Mouse (Mus musculus) cerebellum, adult 18-20 months (tissue): ENCODE results near the gene Nckap1.
"Not testable (repeated sequence)": the region's sequence is repeated elsewhere in the genome, so short reads cannot be mapped to it uniquely, and the experiment has no call there.

Experiments
- DNase-seq, 2 experiments: peaks; one replicate each; pipeline ENCODE4 v3.0.0; 2021

Gene Nckap1

GRCm38 (mm10) chr2:80559655-80560054 lies 21.5 kb downstream of the Nckap1 start:
- no peak for DNase-seq

GRCm38 (mm10) chr2:80554442-80554841 lies 26.7 kb downstream of the Nckap1 start:
- no peak for DNase-seq

- DNase-seq = no peak
Measured at GRCm38 (mm10) chr2:80549704-80550103, 31.5 kb downstream of the Nckap1 start.

DNA sequence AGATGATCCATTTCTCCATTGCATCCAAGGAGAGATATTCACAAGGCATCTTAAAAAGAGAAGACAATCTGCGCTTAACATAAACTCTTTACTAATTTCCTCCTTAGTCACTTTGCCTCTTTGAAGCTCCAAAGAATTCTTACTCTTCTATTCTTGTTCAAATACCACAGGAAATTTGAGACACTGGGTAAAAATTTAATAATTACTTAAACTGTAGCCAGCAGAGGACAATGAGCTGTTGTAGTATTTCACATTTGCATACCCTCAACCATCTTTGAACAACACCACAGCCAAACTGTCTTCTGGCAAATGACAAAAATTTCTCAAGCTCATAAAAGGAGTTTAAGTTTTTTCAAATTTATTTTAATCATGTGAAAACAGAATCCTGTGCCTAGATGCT lies 33.3 kb downstream of the Nckap1 start:
- no peak for DNase-seq

DNA sequence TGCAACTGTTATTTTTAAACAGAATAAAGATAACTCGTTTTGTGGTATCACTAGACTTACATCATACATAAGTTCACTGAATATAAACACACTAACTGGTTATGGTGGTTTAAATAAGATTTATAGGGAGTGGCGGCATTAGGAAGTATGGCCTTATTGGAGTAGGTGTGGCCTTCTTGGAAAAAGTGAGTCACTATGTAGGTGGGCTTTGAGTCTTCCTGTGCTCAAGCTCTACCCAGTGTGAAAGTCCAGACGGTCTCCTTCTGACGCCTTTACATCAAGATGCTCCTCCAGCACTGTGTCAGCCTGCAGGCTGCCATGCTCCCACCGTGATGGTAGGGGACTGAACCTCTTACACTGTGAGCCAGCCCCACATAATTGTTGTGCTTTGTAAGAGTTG lies 38.4 kb downstream of the Nckap1 start:
- DNase-seq = no peak

DNA sequence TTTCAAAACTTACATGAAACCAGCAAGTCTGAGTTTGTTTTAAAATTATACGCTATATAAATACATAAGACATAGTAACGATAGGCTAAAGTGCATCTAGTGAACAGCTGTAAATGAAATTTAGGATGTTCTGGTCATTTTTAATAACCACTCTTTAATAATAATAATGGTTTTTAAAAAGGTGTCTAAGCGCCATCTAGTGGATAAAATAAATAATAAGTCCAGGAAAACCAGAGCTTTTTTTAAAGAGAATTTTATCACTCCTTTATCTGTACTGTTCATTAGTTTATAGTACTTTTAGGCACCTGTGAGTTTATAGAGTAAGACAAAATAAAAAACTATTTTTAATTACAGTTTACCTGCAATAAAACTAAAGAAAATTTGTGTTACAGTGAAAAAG lies 44.0 kb downstream of the Nckap1 start:
- DNase-seq = no peak

DNA sequence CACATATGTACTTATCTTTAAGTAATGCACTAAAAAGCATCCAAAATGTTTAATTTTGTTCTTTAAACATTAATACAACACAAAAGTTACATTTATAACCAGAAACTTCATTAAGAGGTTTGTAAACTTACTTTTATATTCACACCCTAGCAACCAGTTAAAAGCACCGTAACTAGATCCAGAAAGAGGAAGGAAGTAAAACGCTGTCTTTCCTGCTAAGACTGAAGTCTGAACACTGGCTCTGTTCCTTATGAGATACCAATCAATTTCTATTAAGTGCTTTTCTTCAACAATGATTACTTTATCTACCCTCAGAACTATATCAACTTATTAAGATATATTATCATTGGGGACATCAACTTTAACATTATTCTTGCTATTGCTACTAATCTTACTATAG lies 44.6 kb downstream of the Nckap1 start:
- DNase-seq = no peak

DNA sequence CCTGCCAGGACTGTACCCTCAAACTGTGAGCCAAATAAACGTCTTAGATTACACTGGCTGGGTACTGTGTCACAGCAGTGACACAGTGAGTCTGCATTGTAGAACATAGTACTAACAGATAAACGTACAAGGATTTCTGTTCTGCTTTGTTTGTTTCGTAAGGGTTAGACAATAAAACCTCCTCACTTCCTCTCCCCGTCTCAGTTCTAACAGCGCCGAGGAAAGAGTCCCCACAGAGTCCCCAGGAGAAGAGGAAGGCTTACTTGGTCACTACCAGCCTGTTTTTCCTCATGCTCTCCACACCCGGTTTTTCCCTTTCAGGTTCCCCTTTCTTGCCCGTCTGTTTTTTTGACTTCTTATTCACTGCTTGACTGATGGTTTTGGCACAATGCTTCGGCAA lies 56.9 kb downstream of the Nckap1 start:
- no peak for DNase-seq

GRCm38 (mm10) chr2:80506051-80506802 lies 75.0 kb downstream of the Nckap1 start:
- DNase-seq = no peak

- no peak for DNase-seq
Measured at GRCm38 (mm10) chr2:80502132-80502531, 79.0 kb downstream of the Nckap1 start.

DNA sequence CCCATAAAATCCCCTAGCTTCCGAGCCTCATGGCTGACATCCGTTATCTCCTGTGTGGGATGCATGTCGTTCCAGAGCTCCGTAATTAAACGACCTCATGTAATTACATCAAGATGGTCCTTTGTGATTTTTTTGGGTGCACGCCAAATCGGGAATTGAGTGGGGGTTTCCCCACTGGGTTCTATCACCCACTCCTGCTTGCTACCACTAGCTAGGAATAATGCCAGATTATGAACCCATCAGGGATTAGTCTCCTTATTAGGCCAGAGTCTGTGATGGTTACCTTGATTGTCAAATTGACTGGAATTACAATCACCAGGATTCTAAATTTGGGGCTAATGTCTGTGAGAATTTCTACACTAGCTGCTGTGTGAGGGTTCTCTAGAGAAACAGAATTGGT lies 85.9 kb downstream of the Nckap1 start:
- DNase-seq = not testable (repeated sequence)

- no peak for DNase-seq
Measured at GRCm38 (mm10) chr2:80486851-80487250, 94.3 kb downstream of the Nckap1 start.

DNA sequence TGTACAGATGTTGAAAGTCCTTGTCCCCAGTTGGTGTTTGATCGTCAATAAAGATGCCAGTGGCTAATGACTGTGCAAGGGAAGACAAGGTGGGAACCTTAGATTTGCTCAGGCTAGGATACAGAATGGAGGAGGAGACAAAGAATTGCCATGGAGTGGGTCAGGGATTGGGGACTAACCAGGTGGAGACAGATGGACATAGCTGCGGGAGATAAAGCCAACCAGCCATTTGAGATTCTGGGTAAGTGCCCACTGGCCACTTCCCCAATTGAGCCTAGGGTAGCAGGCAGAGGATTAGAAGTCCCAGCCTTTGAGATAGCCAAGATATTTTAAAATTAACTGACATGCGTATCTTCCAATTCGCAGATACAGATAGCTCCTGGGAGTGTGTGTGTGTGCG lies 96.2 kb downstream of the Nckap1 start:
- DNase-seq = peak; percentile 60

GRCm38 (mm10) chr2:80475831-80476230 lies 105.3 kb downstream of the Nckap1 start:
- DNase-seq = no peak

GRCm38 (mm10) chr2:80474247-80474796 lies 106.9 kb downstream of the Nckap1 start:
- no peak for DNase-seq

GRCm38 (mm10) chr2:80465991-80466821 lies 115.0 kb downstream of the Nckap1 start:
- no peak for DNase-seq

GRCm38 (mm10) chr2:80461827-80462226 lies 119.4 kb downstream of the Nckap1 start:
- DNase-seq = no peak
